Comparison of ENCODE assay signal across 9 mouse cellular contexts in the genomic region with DNA sequence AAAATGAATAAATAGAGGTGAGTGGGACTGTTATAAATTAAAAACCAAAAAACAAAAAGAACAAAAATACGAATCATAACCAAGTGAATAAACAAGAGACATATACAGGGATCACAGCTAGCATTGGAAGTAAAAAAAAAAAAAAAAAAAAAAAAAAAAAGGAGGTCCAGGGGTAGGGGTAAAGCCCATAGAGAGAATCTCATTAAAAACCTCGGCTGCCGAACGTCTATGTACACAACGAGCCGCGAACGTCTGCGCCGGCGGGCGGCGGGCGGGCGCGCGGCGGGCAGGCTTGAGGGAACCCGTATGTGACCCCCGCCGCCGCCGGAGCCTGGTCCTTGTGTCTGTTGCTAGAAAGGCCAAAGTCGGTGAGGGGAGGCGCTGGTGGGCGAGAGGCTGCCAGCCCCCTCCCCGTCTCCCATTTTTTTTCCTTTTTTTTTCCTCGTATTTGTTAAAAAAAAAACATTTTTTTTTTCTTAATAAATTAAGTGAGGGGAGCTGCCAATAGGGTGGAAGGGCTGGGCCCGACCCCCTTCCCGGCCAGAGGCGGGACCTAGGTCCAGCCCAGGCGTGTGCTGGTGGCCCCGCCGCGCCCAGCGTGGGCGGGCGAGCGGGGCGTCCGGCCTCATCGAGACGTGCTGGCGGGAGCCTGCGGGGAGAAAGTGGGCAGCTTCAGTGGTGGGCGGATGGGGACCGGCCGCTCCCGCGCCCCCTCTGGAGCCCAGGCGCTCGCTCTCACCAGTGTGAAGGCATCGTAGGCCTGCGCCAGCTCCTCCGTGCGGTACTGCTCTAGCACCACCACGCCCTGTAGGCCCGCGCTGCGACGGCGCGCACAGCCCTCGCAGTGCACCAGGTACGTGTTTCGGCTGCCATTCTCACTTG. TPM values are rescaled to one million over a fixed set of nuclear protein-coding genes. Genes with fewer than 3 reads are reported as not detected.
DNase-seq lines count a peak whose midpoint lies in the region; ATAC-seq lines count a peak whose summit lies in the region.
"Had no signal": no experiment of that assay in that cellular context is flagged by ENCODE, and none has a peak within 500 bp of the region (broad histone marks: within the 10 kb centered on the region; RNA-seq: fewer than 3 reads in every experiment).

No protein-coding gene starts in this region.

- peaks cover 28% of the 10 kb centered on the region for H3K27me3 ChIP-seq in forebrain, embryonic 10.5 days (ENCODE audit: poor library complexity, severe bottlenecking)
- H3K27me3 ChIP-seq in forebrain, embryonic 16.5 days (replicated peaks; ENCODE audit: control insufficient read depth, insufficient read depth, low read length): no peaks in the 10 kb centered on the region
- no peaks in the 10 kb centered on the region for H3K27me3 ChIP-seq in hindbrain, embryonic 16.5 days (replicated peaks; ENCODE audit: control insufficient read depth, insufficient read depth, low read length)
- 0 out of 2 replicates have a peak, but pooled peaks cover 4% of the 10 kb centered on the region for H3K27me3 ChIP-seq in neural tube, embryonic 11.5 days (ENCODE audit: control insufficient read depth, insufficient read depth, low read length)
- H3K27me3 ChIP-seq: CH12.LX had no signal

- peaks cover 62% of the 10 kb centered on the region for H3K4me1 ChIP-seq in forebrain, embryonic 10.5 days
- peaks cover 19% of the 10 kb centered on the region for H3K4me1 ChIP-seq in forebrain, embryonic 16.5 days (replicated peaks; ENCODE audit: control insufficient read depth, insufficient read depth, low read length)
- H3K4me1 ChIP-seq in hindbrain, embryonic 16.5 days (ENCODE audit: control insufficient read depth, insufficient read depth, low read depth, low read length): peaks cover 9% of the 10 kb centered on the region
- peaks cover 23% of the 10 kb centered on the region for H3K4me1 ChIP-seq in neural tube, embryonic 11.5 days (ENCODE audit: control insufficient read depth, insufficient read depth, low read length)

- no peak for ATAC-seq in forebrain, embryonic 16.5 days
- no peak for ATAC-seq in hindbrain, embryonic 16.5 days
- no peak for ATAC-seq in neural tube, embryonic 11.5 days (ENCODE audit: insufficient read depth, low FRiP score, low TSS enrichment)

- H3K4me3 ChIP-seq in forebrain, embryonic 10.5 days: peak overlapping the region; percentile 73
- no peak overlapping the region for H3K4me3 ChIP-seq in forebrain, embryonic 16.5 days (replicated peaks; ENCODE audit: low read length)
- H3K4me3 ChIP-seq in hindbrain, embryonic 16.5 days (ENCODE audit: low read length): no peak overlapping the region
- no peak overlapping the region for H3K4me3 ChIP-seq in neural tube, embryonic 11.5 days (ENCODE audit: low read depth, low read length)

- no peak overlapping the region for H3K9ac ChIP-seq in forebrain, embryonic 16.5 days (replicated peaks; ENCODE audit: low read depth, low read length)
- H3K9ac ChIP-seq in hindbrain, embryonic 16.5 days (ENCODE audit: low read depth, low read length): peak overlapping the region; percentile 25; the same call in 1 of the 2 replicates
- peak overlapping the region; percentile 35 for H3K9ac ChIP-seq in neural tube, embryonic 11.5 days (ENCODE audit: low read length)

- H3K27ac ChIP-seq in forebrain, embryonic 10.5 days: peak overlapping the region; percentile 75
- H3K27ac ChIP-seq in forebrain, embryonic 16.5 days (ENCODE audit: low read length): no peak overlapping the region
- no peak overlapping the region for H3K27ac ChIP-seq in hindbrain, embryonic 16.5 days (ENCODE audit: low read depth, low read length)
- H3K27ac ChIP-seq in neural tube, embryonic 11.5 days (ENCODE audit: low read depth, low read length): no peak overlapping the region

- no peaks in the 10 kb centered on the region for H3K9me3 ChIP-seq in forebrain, embryonic 10.5 days
- no peaks in the 10 kb centered on the region for H3K9me3 ChIP-seq in forebrain, embryonic 16.5 days (ENCODE audit: control insufficient read depth, low read length)
- no peaks in the 10 kb centered on the region for H3K9me3 ChIP-seq in hindbrain, embryonic 16.5 days (ENCODE audit: control insufficient read depth, low read length)
- H3K9me3 ChIP-seq in neural tube, embryonic 11.5 days (ENCODE audit: control insufficient read depth, low read length): no peaks in the 10 kb centered on the region

- H3K4me2 ChIP-seq in forebrain, embryonic 16.5 days (ENCODE audit: low read length): no peak overlapping the region
- no peak overlapping the region; the same call in 1 of the 2 replicates for H3K4me2 ChIP-seq in hindbrain, embryonic 16.5 days (ENCODE audit: low read length)
- peak overlapping the region; percentile 32 for H3K4me2 ChIP-seq in neural tube, embryonic 11.5 days (ENCODE audit: low read depth)

- WGBS in forebrain, embryonic 10.5 days: 8% methylated on average over 66 of the region's 66 CpGs
- whole genome bisulfite sequencing in forebrain, embryonic 16.5 days: 24% methylated on average over 66 of the region's 66 CpGs
- 22% methylated on average over 66 of the region's 66 CpGs for WGBS in hindbrain, embryonic 16.5 days
- WGBS in neural tube, embryonic 11.5 days: 15% methylated on average over 65 of the region's 66 CpGs

- peaks cover 52% of the 10 kb centered on the region for H3K36me3 ChIP-seq in forebrain, embryonic 10.5 days (replicated peaks)
- peaks cover 44% of the 10 kb centered on the region for H3K36me3 ChIP-seq in forebrain, embryonic 16.5 days (ENCODE audit: control insufficient read depth, insufficient read depth)
- H3K36me3 ChIP-seq in hindbrain, embryonic 16.5 days (ENCODE audit: control insufficient read depth, insufficient read depth, low read length): peaks cover 38% of the 10 kb centered on the region
- H3K36me3 ChIP-seq in neural tube, embryonic 11.5 days (ENCODE audit: control insufficient read depth, insufficient read depth, low read length): peaks cover 32% of the 10 kb centered on the region

- DNase-seq in forebrain, embryonic 10.5 days (ENCODE audit: extremely low spot score, low spot score): peak; percentile 44
- peak; percentile 35 for DNase-seq in CD4-positive helper T cell, adult 2 months (ENCODE audit: low read depth, low spot score)
- DNase-seq in embryo, embryonic 9.5 days (ENCODE audit: extremely low spot score): peak; percentile 63
- DNase-seq in neural tube, embryonic 11.5 days (ENCODE audit: low spot score): no peak
- no peak for DNase-seq in spleen, postnatal 4 days (ENCODE audit: low spot score in 2 of 2)
- no peak for DNase-seq in left cerebral cortex, adult 18-20 months (ENCODE audit: low spot score in 2 of 2)

RNA-seq across cellular contexts. Expression of a gene that starts 1.4 kb away (rescaled TPM):
- 23.3 and 23.4 TPM in 2 replicates for polyA plus RNA-seq in forebrain, embryonic 10.5 days (2016; fragmentation: Nextera tagmentation; extraction: Ambion mirVana)
- polyA plus RNA-seq in forebrain, embryonic 16.5 days (2015; fragmentation: Nextera tagmentation; extraction: Ambion mirVana): 5.9 and 6.2 TPM in 2 replicates
- polyA plus RNA-seq in hindbrain, embryonic 16.5 days (2015; fragmentation: Nextera tagmentation; extraction: Ambion mirVana): 8.9 and 9.2 TPM in 2 replicates
- 13.1 and 17.2 TPM in 2 replicates for polyA plus RNA-seq in neural tube, embryonic 11.5 days (2014; fragmentation: Nextera tagmentation; extraction: Ambion mirVana)
- 1 to 10 TPM; 3.4 to 3.7 TPM for total RNA-seq in left cerebral cortex, adult 18-20 months (2021)

RNA-seq across cellular contexts. Expression of a gene that starts 4.0 kb away (rescaled TPM):
- 47.3 and 54.6 TPM in 2 replicates for polyA plus RNA-seq in forebrain, embryonic 10.5 days (2016; fragmentation: Nextera tagmentation; extraction: Ambion mirVana)
- polyA plus RNA-seq in forebrain, embryonic 16.5 days (2015; fragmentation: Nextera tagmentation; extraction: Ambion mirVana): 42.5 and 44.2 TPM in 2 replicates
- polyA plus RNA-seq in hindbrain, embryonic 16.5 days (2015; fragmentation: Nextera tagmentation; extraction: Ambion mirVana): 28.7 and 33.0 TPM in 2 replicates
- polyA plus RNA-seq in neural tube, embryonic 11.5 days (2014; fragmentation: Nextera tagmentation; extraction: Ambion mirVana): 44.7 and 48.4 TPM in 2 replicates
- total RNA-seq in left cerebral cortex, adult 18-20 months (2021): 10 to 100 TPM; 42.7 to 48.1 TPM

RNA-seq across cellular contexts. Expression of a gene that starts 4.2 kb away (rescaled TPM):
- polyA plus RNA-seq in forebrain, embryonic 10.5 days (2016; fragmentation: Nextera tagmentation; extraction: Ambion mirVana): 131 and 136 TPM in 2 replicates
- 79.2 and 86.1 TPM in 2 replicates for polyA plus RNA-seq in forebrain, embryonic 16.5 days (2015; fragmentation: Nextera tagmentation; extraction: Ambion mirVana)
- polyA plus RNA-seq in hindbrain, embryonic 16.5 days (2015; fragmentation: Nextera tagmentation; extraction: Ambion mirVana): 102 and 130 TPM in 2 replicates
- polyA plus RNA-seq in neural tube, embryonic 11.5 days (2014; fragmentation: Nextera tagmentation; extraction: Ambion mirVana): 125 and 129 TPM in 2 replicates
- total RNA-seq in left cerebral cortex, adult 18-20 months (2021): 100 to 1,000 TPM; 117 to 120 TPM

RNA-seq across cellular contexts. Expression of a gene that starts 14.0 kb away (rescaled TPM):
- 31.7 TPM in 2 replicates for polyA plus RNA-seq in forebrain, embryonic 10.5 days (2016; fragmentation: Nextera tagmentation; extraction: Ambion mirVana)
- polyA plus RNA-seq in forebrain, embryonic 16.5 days (2015; fragmentation: Nextera tagmentation; extraction: Ambion mirVana): 48.4 and 52.8 TPM in 2 replicates
- 22.9 and 29.0 TPM in 2 replicates for polyA plus RNA-seq in hindbrain, embryonic 16.5 days (2015; fragmentation: Nextera tagmentation; extraction: Ambion mirVana)
- 37.9 and 42.0 TPM in 2 replicates for polyA plus RNA-seq in neural tube, embryonic 11.5 days (2014; fragmentation: Nextera tagmentation; extraction: Ambion mirVana)
- total RNA-seq in left cerebral cortex, adult 18-20 months (2021): 10 to 100 TPM; 28.2 to 32.2 TPM

RNA-seq across cellular contexts. Expression of a gene that starts 30.2 kb away (rescaled TPM):
- polyA plus RNA-seq in forebrain, embryonic 10.5 days (2016; fragmentation: Nextera tagmentation; extraction: Ambion mirVana): 40.7 and 44.9 TPM in 2 replicates
- 132 and 146 TPM in 2 replicates for polyA plus RNA-seq in forebrain, embryonic 16.5 days (2015; fragmentation: Nextera tagmentation; extraction: Ambion mirVana)
- 68.0 and 73.2 TPM in 2 replicates for polyA plus RNA-seq in hindbrain, embryonic 16.5 days (2015; fragmentation: Nextera tagmentation; extraction: Ambion mirVana)
- 57.3 and 60.1 TPM in 2 replicates for polyA plus RNA-seq in neural tube, embryonic 11.5 days (2014; fragmentation: Nextera tagmentation; extraction: Ambion mirVana)
- 100 to 1,000 TPM; 346 to 387 TPM for total RNA-seq in left cerebral cortex, adult 18-20 months (2021)

Comparison
In these comparisons a context has a peak if more than half of its experiments do, and no peak if none do; other contexts are left out.
1. DNase-seq: peak in forebrain, embryonic 10.5 days (single experiment), CD4-positive helper T cell, adult 2 months (single experiment) and embryo, embryonic 9.5 days (single experiment); none in neural tube, embryonic 11.5 days (single experiment), spleen, postnatal 4 days (0 of 2) and left cerebral cortex, adult 18-20 months (0 of 2).